Mouse (Mus musculus) thymus, adult 2 months (tissue): ENCODE results near the gene Mylk. TPM values are rescaled to one million over a fixed set of nuclear protein-coding genes. Genes with fewer than 3 reads are reported as not detected.

ENCODE experiments used
- DNase-seq: peaks from one replicate; pipeline ENCODE4 v3.0.0; 2021
- H3K27ac ChIP-seq: fragments of 200-500 bp; 2 replicates; pipeline ENCODE4 v1.5.1; 2012; ENCODE audit warnings: low read length, control low read depth; ENCODE audit not compliant: control insufficient read depth, insufficient read depth
- H3K27me3 ChIP-seq: fragments of 200-500 bp; 2 replicates; pipeline ENCODE4 v1.6.1; 2012; ENCODE audit warnings: mild to moderate bottlenecking, low read length, moderate library complexity, mixed read lengths; ENCODE audit not compliant: control insufficient read depth, insufficient read depth
- H3K36me3 ChIP-seq: fragments of 200-500 bp; 2 replicates; pipeline ENCODE4 v1.6.1; 2012; ENCODE audit warnings: mild to moderate bottlenecking, low read length, moderate library complexity; ENCODE audit not compliant: control insufficient read depth, insufficient read depth
- H3K4me1 ChIP-seq: fragments of 200-500 bp; replicated peaks from 2 replicates; pipeline ENCODE4 v1.6.1; 2012; ENCODE audit warnings: low read length; ENCODE audit not compliant: control insufficient read depth, insufficient read depth
- H3K4me3 ChIP-seq: fragments of 200-500 bp; 2 replicates; pipeline ENCODE4 v1.5.1; 2012; ENCODE audit warnings: mild to moderate bottlenecking, low read length, control low read depth, moderate library complexity; ENCODE audit not compliant: control insufficient read depth, insufficient read depth
- CTCF ChIP-seq: fragments of 200-500 bp; IDR thresholded peaks from 2 replicates; pipeline ENCODE4 v1.5.1; 2012; ENCODE audit warnings: mild to moderate bottlenecking, control low read depth, low read length, moderate library complexity, borderline replicate concordance; ENCODE audit not compliant: control insufficient read depth, poor library complexity, insufficient read depth; ENCODE audit errors: extremely low read depth
- POLR2A ChIP-seq: fragments of 200-500 bp; IDR thresholded peaks from 2 replicates; pipeline ENCODE4 v1.6.1; 2012; ENCODE audit warnings: mild to moderate bottlenecking, low read length, control low read depth, moderate library complexity; ENCODE audit not compliant: control insufficient read depth, poor library complexity, insufficient read depth; ENCODE audit errors: extremely low read depth
- WGBS: fragments of 180-500 bp; shearing (Covaris S2); methylation state at CpG from one replicate; pipeline ENCODE4 v1.1.7; 2018; 5-methylcytosine and 5-hydroxymethylcytosine counted together
- polyA plus RNA-seq: library from polyadenylated mRNA; depleted of rRNA; stranded (reverse); fragments of >200 nt; gene quantifications from 2 replicates; pipeline ENCODE4 v1.2.3, GENCODE M21; 2012; rRNA removed

Mylk gene
- polyA plus RNA-seq, 1 experiment = 7.2 TPM

DNA sequence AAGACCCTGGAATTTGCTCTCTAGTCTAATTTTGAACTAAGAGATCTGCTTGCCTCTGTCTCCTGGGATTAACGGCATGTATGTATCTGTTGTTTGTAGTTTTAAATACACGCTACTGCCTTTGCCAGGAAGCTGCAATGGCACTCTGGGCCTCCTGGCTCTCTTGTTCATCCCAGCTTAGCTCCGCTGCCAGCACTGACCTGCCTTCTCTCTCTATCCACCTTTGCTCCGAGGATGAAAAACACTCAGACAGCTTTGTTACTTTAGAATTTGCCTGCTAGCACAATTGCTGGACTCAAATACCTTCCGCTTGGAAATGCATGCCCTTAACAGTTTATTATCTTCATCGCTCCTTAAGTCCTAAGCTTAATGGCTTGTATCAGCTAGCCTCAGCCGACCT lies 296.0 kb downstream of the Mylk start:
- H3K27ac ChIP-seq = no peak overlapping the region
- no peak for DNase-seq
- no peak for TF ChIP-seq CTCF
- TF ChIP-seq POLR2A = no peak
- 98% methylated on average over 7 of the region's 7 CpGs for WGBS
- H3K4me3 ChIP-seq = no peak overlapping the region
- H3K36me3 ChIP-seq = no peaks in the 10 kb centered on the region
- H3K27me3 ChIP-seq = no peaks in the 10 kb centered on the region
- H3K4me1 ChIP-seq = no peaks in the 10 kb centered on the region

DNA sequence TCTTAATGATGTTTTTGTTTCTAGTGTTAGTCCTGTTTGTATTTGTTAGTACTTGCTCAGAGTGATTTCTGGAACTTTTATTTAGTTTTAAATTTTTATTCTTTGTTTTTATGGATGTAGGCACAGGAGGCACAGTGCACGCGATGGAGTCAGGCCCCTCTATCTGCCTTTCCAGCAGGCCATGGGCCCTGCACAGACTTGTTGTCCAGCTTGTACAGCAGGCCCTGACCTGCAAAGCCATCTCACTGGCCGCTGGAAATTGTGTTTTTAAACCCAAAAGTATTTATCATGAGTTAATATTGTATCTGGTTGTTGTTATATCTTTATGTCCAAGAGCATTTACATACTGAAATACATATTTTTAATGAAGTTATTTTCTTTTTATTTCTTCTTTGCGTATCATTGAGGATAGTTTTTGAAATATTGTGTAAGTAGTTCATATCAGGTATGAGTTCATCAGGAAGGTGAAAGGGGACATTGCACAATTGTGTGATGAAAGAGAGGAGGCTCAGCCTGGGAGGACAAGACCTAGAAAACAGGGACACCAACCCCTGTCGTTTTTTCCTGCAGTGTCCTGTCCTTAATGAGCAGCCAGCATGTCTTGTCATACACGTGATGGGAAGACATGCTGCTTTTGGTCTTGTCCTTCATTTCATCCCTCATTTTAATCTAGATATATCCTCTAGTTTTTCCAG lies 301.2 kb downstream of the Mylk start:
- Histone ChIP-seq H3K4me1 (no peaks in the 10 kb centered on the region), H3K27me3 (no peaks in the 10 kb centered on the region), H3K36me3 (no peaks in the 10 kb centered on the region), H3K4me3 (no peak overlapping the region), H3K27ac (no peak overlapping the region)
- TF ChIP-seq POLR2A = no peak
- TF ChIP-seq CTCF = no peak
- DNase-seq = no peak
- 90% methylated on average over 6 of the region's 6 CpGs for WGBS

- no peak for DNase-seq
- Histone ChIP-seq H3K27me3 (no peaks in the 10 kb centered on the region), H3K36me3 (no peaks in the 10 kb centered on the region), H3K27ac (no peak overlapping the region), H3K4me3 (no peak overlapping the region), H3K4me1 (no peaks in the 10 kb centered on the region)
- WGBS = 74% methylated on average over 6 of the region's 6 CpGs
- TF ChIP-seq POLR2A (no peak), CTCF (no peak)
Measured at GRCm38 (mm10) chr16:35047272-35047969, 302.4 kb downstream of the Mylk start.

DNA sequence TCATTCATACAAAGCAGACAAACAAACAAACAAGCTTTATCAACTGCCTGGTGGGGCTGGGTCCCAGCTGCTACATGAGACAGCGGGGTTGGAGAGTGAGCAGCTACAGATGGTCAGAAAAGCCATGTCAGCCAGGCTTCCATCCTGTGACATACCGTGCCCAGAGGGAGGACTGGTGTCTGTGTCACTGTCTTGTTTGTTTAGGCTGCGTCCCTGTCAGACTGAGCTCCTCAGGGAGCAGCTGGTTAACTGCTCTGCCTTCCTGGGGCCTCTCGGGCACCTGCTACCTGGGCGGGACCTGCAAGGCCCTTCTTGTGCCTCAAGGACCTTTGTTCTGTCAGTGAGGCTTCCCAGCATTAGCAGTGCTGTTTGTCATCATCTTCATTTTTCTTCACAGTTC lies 306.1 kb downstream of the Mylk start:
- WGBS = 95% methylated on average over 5 of the region's 5 CpGs
- TF ChIP-seq POLR2A (no peak), CTCF (no peak)
- Histone ChIP-seq H3K27me3 (no peaks in the 10 kb centered on the region), H3K4me1 (no peaks in the 10 kb centered on the region), H3K27ac (no peak overlapping the region), H3K36me3 (no peaks in the 10 kb centered on the region), H3K4me3 (no peak overlapping the region)
- no peak for DNase-seq

Other genes with a start within 250 kb of the Mylk start
- 2.9 and 3.2 TPM in 2 replicates for gene Kalrn, start 171.7 kb upstream of the Mylk start, polyA plus RNA-seq
- gene Ropn1, start 95.3 kb upstream of the Mylk start, polyA plus RNA-seq = not detected in 2 replicates
- 2.9 and 3.0 TPM in 2 replicates for gene Ccdc14, start 54.6 kb upstream of the Mylk start, polyA plus RNA-seq